Mouse (Mus musculus) lung, postnatal 0 days (tissue): ENCODE measurements around the gene Jmjd1c.

Source experiments
- CTCF ChIP-seq: IDR thresholded peaks from 2 replicates; pipeline ENCODE4 v1.5.1; 2016; ENCODE audit warnings: antibody characterized with exemption, mild to moderate bottlenecking
- EP300 ChIP-seq: IDR thresholded peaks from 2 replicates; pipeline ENCODE4 v1.6.1; 2016; ENCODE audit warnings: antibody characterized with exemption, mild to moderate bottlenecking, control low read depth

DNA sequence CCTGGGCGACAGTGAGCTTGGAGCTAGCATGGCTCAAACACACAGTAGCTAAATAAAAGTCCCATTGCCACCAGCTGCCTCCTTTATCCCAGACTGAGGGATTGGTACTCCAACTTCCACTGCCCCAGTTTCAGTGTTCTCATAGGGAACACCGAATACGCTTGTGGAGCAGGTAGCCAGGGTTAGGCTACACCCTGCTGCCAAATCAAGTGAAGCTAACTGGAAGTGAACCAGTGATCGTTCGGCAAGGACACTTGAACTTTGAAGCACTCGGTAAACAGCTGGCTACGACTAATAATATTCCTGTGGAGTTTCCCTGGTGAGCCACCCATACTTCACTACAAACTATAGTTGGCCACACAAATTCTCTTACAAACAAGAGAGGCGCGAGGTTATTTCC lies 187.6 kb downstream of the Jmjd1c start:
- TF ChIP-seq CTCF, result no peak
- no peak for TF ChIP-seq EP300
